Mouse (Mus musculus): ENCODE results near the gene Slc1a7.

Gene Slc1a7

DNA sequence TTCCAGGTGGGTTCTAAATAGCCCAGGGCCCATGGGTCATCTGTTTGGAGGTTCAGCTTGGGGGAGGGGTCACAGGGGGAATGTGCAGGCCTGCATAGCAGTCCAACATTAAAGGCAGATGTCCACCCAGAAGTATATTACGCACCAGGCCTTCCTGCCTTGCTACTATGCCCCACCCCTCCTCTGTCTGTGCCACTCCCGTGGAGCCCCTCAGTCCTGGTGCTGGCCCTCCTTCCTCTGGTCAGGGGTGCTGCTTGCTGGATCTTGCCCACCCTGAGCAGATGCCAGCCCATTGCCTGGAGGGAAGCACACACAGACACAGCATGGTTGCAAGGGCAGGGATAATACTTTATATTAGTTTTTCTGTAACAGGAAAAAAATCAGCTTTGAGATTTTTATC lies 46.3 kb downstream of the Slc1a7 start:
- no peak for DNase-seq (ENCODE audit: low read depth)

DNA sequence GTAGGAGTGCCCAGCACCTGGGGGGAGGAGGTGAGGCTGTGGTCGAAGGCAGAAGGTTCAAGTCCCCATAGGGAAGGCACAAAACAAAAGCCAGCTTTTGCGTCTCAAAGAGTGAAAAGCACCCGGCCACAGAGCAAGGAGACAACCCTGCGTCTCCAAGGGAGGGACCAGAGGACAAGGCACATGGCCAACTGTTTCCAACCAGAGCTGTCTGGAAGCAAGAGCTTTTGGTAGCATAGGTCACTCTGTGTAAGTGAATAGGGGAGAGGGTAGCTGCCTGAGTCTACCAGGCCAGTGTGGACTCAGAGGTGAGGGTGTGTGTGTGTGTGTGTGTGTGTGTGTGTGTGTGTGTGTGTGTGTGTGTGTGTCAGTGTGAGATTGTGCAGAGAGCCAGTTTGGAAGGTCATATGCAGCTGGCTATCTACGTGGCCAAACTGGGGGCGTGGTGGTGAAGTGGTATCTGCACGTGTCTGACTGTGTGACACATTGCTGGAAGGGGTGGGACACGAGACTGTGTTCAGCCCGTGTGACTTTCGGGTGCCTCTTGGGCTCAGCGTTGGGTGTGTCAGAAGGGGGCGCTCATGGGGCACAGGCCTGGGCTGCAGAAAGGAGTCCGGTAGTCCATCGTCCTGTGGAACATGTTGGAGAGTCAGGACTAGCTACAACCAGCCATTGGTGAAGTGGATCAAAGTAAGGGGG lies 47.1 kb downstream of the Slc1a7 start:
- DNase-seq (ENCODE audit: low read depth) = peak; percentile 56

DNA sequence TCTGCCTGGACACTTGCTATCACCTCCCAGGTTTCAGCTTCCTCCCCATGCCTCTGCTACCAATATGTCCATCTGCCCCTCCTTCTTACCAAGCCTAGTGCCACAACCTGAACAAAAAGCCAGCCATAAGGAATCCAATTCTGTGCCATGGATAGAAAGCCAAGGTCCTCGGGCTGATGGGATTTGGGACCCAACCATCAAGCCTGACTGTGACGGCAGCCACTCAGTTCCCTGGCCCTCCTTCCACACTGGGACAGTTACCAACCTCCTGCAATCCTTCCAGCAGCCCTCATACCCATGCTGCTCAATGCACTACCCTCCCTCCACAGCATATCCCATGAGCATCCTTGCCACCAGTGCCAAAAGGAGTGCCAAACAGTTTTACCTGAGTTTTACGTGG lies 48.2 kb downstream of the Slc1a7 start:
- DNase-seq (ENCODE audit: low read depth) = no peak

DNA sequence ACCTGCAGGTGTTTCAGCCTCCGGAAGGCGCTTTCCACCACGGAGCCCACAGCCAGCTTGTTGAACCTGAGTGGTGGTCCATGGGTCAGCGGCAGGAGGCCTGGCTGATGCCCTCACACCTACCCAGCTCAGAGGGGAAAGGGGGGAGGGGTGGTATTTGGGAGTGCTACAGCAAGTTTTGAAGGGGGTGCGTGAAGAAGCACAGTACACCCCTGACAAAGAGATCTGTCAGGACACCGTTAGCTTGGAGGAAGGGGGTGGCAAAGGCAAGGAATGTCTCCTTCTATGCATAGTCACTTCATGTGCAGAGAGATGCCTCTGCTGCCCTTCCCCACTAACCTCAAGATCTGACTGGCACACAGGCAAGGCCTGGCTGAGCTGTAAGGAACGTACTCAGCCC lies 49.7 kb downstream of the Slc1a7 start:
- no peak for DNase-seq (ENCODE audit: low read depth)

DNA sequence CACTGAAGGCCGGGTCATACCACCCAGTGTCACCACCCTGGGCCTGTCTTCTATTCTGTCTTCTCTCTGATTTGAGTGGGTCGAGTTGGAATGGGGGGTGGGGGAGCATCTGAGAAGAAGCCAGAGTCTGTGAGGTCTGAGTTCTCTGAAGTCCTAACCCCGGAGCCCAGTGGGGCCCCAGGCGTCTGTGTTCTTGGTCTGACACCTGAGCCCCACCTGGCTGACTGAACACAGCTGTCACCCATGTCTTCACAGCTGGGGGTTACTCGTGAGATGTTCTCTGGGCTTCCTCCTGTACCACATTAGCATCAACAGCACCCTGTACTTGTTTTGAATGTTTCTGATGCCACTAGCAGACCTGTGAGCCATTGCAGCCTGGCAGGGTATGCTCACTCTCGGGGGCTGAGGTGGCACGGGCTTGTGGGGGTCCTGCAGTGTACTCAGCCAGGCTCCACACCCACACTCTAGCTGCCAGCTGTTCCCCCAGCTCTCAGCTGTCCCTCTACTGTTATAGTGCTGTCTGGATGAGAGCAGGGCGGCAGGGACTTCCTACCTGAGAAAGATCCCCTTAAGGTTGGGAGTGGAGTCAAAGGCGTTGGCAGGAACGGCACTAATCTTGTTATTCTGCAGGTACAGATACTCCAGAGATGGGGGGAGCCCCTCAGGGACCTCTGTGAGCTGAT lies 50.2 kb downstream of the Slc1a7 start:
- DNase-seq (ENCODE audit: low read depth) = no peak

DNA sequence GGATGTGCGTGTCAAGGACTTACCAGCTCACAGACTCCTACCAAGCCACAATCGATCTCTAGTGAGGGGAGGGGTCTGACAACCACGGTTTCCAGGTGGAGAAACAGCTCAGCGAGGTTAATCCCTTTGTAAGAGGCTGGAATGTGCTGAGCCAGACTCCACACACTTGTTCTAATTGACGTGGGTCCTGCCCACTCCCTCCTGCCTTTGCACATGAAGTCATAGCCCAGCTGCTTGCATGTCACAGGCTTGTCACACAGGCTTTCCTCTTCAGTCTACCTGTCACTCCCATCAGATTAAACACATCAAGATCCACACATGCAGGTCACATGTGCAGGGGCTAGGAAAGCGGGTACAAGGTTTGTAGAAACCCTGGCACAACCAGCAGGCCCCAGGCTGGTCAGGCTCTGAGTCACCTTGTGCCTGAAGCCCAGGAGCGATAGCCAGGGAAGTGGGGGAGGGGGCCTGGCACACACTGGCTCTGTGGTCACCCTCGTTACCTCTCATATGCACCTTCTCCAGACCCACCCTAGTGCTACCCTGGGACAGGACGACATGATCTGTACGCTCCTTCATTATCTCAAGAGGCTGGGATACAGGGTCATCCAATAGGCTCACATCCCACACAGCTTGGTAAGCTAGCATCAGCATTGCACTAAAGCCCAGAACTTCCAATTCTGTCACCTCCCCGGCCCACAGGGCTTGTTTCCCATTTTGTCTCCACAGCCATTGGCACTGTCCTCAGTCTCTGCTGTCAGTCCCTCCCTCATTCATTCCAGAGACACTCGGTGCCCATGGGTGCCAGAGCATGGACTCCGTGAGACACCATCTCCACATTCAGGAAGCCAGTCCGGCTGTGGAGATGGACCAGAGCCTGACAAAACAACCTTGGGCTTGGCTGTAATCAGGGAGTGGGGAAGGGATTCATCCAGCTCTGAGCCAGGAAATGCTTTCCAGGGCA lies 51.1 kb downstream of the Slc1a7 start:
- DNase-seq (ENCODE audit: low read depth) = no peak

DNA sequence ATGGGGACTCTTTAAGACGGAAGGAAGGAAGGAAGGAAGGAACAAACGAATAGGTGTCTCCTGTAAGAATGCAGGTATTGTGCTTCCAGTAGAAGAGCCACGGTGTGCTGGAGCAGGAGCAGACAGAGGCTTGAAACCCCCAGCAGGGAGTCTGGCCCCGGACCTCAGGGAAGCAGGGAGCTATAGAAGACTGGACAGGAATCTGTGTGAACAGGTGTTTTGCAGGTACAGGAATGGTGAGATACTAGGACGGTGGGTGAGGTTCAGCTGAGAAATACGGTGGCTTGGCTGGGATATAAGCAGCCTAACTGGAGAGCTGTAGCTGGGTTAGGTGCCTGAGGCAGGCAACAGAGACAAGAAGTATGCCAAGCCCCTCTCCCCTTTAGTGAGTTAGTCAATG lies 52.0 kb downstream of the Slc1a7 start:
- no peak for DNase-seq (ENCODE audit: low read depth)

DNA sequence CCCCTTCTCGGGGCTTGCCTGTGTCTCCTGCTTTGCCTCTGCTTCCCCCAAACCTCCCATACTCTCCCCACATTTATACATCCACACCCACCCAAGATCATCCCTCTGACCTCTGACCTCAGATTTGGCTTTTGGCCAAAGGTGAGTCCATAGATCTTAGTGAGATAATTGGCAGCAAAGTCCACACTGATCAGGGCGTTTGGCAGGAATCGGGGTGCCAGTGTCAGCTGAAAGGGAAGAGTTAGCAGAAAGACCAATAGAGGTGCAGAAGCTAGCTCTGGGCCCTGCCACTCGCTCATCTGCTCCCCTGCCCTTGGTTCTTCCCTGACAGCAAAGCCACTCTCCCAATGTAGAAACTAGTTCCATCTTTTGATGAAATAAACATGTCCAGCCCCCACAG lies 55.1 kb downstream of the Slc1a7 start:
- no peak for DNase-seq (ENCODE audit: low read depth)

DNA sequence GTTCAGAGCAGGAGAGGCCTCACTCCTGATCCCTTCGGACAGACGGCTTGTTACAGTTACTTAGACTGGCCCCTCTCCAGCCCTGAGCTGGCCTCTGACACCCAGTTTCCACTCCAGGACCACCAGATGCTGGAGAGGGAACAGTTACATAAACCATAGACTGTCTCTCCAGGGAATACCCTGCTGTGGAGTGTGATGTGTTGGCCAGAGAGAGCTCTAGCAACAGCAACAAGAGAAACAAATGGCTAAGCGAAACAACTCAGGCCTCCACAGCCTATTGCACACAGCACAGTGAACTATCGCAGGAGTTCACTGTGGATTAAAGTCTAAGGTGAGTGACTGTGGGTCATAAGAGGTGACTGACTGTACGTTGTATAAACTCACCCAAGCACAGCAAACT lies 56.5 kb downstream of the Slc1a7 start:
- DNase-seq (ENCODE audit: low read depth) = no peak

DNA sequence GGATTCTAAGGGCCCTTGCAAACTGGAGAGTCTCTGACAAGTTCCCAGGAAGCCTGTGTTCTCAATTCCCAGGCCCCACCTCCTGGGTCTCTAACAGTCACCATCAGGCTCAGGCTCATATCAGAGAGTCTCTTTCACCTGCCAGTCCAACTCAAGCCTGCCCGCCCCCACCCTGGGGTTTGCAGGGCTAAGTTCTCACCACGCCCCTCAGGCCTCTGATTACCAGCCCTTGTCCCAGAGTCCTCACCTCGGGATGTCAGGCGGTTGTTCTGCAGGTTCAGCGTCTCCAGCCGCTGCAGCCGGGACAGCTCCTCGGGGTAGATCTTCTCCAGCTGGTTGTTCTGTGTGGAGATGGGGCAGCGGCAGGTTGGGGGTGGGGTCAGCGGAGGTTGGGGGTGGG lies 57.1 kb downstream of the Slc1a7 start:
- DNase-seq (ENCODE audit: low read depth) = no peak

DNA sequence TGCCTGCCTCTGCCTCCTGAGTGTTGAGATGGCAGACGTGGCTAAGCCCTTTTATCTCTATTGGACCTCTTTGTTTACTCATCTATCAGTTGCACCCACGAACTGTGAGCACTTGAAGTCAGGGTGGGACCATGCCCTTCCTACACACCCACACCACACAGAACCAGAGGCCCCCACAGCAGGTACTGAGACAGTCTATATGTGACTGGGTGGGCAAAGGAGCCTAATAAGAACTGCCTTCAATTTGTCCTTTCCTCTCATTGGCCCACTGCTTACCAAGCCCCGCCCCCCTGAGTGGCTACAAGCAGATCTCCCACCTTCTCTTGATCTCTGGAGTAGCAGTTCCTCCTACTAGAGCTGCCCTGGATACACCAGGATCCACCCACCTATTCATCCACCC lies 58.1 kb downstream of the Slc1a7 start:
- no peak for DNase-seq (ENCODE audit: low read depth)

DNA sequence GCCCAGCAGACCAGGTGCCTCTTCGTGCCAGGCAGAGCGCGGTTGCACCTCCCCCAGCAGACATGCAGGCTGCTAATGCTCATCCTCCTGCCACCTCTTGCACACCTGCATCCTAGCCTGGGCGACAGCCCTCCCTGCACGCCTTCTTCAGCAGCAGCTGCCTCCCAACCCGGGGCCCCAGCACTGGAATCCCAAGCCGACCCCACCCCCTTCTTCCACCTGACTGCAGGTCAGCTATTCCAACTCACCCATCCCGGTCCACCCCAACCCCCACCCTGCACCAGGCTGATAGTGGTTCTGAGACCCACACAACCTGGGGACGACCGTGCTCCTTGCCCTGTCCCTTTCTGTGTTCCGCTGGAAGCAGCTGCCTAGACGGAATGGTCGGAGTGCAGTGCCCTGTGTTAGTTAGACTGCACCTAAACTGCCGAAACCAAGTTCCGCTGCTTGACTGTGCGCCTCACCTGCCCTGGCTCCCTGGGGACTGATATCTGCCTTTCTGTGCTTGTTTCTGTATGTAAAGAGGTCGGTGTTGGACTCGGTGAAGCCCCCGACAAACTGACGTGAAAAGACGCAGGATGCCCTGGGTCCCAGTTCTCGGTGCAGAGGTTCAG lies 62.9 kb downstream of the Slc1a7 start:
- no peak for DNase-seq (ENCODE audit: low read depth)

DNA sequence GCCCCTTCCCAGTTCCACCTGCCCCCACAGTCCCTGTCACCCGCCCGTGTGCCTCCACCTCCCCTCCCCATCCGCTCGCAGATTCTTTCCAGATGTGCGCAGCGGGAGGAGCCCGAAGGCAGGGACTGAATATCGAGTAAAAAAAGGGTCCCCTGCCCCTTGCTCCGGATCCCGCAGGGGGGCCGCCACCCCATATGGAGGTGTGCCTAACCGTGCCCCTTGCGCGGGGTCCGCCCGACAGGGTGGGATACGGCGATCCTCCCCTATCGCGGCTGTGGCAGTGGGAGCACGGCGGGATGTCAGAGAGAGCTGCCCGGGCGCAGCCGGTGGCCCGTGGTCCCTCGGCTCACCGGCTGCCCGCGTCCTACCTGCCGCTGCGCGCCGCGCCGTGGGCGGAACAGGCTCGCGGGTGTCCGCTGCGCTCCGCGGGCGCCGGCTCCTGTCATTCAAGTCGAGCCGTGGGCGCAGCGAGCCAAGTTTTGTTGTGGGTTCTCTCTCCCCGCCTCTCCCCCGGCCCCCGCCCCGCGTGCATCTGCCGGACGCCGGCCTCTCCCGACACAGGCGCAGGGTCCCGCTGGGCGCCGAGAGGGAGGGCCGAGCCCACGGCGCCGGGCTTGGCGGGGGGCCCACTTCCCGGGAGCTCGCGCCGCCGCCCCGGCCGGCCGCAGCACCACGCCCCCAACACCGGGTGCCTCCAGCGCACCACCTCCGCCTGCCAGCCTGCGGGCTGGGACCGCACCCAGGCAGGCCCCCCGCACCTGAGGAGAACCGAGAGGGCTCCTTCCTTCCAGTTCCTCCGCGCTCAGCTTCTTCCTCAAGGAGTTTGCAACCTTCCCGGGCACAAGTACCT lies 63.6 kb downstream of the Slc1a7 start:
- no peak for DNase-seq (ENCODE audit: low read depth)

DNA sequence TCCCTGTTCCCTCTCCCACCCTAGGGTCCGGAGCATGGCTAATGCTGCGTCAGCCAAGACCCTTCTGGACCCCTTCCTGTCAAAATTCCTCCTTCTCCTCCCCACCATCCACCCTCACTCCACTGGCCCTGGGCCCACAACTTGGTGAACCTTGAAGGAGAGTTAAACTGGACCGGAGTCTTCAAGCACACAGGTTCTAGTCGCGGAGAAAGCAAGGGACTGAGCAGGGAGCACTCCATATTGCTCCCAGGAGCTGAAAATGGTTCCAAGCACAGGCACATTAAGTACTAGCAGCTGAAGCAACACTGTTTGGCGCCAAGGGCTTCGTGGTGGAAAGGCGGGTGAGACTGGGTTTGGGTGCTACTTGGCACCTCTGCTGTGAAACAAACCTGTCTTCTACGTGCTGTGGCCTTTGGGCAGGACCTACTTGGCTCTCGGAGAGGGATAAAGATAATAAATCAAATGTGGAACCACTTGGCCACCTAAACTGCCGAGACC lies 64.3 kb downstream of the Slc1a7 start:
- no peak for DNase-seq (ENCODE audit: low read depth)

DNA sequence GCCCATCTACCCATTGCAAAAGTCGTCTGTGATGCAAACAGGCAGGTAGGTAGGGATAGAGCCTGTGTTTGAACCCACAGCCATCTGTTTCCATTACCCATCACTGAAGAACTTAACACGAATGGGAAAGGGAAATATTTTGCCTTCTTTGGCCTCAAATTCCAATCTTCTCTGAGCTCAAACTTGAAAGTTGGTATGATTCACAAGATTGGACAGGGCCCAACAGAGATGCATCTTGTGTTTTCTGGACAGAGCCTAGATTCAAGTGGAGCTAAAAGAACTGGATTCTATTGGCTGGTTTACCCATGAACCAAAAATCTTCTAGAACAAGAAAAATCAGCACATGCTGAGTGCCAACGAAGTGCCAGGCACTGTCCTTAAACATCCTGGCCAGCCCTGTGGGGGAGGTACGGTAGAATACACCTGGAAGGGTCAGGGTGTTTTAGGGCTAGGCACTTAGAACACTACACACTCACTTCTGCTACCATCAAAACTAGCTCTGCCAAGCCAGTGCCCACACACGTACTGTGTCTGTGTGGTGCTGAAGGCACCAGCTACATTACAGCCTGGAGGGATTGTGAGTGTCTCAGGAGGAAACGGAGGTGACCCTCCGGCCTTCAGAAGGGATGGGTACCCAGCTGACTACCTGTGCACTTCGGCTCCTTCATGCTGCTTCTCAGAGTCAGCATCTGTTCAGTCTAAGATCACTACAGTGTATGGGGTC lies 65.1 kb downstream of the Slc1a7 start:
- no peak for DNase-seq (ENCODE audit: low read depth)

DNA sequence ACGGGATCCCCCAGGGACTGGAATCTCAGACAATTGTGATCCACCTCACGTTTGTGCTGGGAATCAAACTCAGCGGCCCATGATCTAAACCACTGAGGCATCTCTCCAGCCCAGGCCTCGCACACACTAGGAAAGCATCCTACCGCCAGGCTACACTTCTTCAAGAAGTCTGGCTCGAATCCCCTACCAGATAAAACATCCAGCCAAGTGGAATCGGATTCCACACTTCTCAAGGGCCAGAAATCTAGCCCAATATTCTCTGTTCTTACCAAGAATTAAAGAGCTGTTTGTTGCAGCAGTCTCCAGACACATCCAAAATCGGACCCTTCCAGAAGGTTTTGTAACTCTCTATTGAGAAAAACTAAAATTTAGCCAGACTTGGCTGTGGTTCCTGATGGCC lies 68.9 kb downstream of the Slc1a7 start:
- DNase-seq (ENCODE audit: low read depth) = no peak

DNA sequence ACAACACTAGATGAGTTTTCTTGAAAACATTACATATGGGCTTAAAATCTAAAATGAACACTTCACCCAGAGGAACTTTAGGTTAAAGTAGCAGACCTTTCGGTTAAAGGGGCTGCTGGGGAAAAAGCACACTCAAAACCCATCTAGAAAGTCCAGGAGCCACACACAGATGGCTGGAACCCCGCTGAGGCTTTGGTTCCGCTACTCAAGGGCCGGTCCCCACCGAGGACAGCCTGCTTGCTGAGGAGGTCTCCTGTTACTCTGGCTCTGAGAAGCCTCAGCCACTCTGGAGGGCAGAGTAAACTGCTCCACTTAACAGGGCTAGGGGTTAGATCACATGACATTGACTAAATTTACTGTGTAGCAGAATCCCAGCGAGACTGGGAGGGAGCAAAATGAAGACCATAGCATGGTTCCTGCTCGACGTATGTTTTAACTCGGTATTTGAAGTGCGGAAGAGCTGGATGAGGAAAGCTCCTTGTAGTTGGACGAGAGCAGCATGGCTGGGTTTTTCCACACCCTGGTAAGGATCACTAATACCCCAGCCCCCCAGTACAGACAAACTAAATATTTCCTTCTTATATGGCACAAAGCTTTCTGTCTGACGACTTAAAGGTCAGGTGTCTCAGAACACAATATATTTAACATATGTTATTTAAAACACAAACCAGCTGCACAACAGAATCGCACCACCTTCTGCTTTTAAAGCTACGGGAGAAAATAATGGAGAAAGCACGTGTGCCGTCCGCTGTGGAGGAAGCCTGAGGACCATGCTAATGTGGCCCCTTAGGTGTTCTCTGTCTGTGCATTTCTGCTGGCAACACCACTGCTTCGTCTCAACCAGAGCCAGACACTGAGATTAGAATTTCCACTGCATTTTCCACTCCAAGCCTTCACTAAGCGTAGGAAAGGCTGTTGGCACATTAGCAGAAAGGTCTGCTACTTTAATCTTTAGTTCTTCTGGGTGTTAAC lies 77.3 kb downstream of the Slc1a7 start:
- DNase-seq (ENCODE audit: low read depth) = no peak

DNA sequence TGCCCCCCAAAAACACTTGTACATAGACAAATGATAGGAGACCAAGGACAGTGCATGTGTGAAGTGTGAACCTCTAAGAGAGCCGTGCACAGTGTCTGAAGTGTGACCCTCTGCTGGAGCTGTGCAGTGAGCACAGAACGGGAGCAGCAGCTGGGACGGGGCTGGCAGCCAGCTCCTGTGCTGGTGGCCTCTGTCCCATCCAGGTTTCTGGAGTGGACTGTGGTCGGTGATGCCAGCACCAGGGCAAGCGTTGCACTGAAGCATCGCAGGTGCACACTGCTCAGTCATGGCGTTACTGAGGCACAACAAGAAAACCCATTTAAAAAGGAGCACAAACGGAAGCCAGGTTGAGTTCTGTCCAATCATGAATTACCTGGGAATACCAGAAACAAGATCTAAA lies 78.0 kb downstream of the Slc1a7 start:
- DNase-seq (ENCODE audit: low read depth) = no peak

DNA sequence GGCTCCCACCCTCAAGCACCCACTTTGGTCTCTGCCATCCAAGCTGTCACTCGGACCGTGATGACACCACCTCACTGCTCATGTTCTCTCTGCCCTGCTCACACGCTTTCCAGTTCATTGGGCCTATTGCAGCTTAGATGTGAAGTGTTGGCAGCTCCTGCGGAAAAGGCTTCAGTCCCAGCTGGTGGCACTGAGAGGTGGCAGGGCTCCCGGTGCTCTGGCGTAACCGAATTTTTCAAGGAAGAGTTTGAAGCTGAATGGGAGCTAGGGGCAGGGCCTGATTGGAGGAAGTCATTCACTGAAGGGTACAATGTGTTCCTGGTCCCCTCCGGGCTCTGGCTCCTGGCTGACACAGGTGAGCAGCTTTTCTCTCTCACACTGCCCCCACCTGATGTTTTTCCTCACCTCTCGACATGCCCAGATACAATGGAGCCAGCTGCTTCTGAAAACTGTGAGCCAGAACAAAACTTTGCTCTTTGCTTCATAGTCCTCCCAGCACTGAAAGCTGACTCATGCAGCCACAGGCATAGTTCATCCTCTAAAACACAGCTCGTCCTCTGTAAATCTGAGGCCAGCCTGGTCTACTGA lies 83.6 kb downstream of the Slc1a7 start:
- DNase-seq (ENCODE audit: low read depth) = no peak
